Mouse (Mus musculus): ENCODE data around the gene Gm15262. TPM values are rescaled to one million over a fixed set of nuclear protein-coding genes. Genes with fewer than 3 reads are reported as not detected.

Gm15262 gene
- polyA plus RNA-seq, 1 experiment from 2014 or later = not detected

DNA sequence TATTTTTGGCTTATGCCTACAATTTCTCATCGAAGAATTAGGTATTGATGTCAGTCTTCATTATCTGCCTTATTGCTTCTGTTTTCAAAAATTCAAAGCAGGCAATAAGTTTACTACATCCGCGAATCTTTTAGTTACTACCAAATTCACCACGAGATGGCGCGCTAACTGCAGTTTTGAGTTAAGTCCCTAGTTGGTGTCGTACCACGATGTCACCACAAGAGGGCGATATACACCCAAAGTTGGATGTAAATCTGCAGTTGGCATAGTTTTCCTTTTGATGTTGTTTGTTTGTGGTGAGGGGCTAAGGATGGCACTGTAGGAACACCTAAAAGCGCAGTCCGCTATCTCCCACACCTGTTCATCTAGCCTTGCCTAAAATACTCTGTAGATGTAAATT lies 111.9 kb downstream of the Gm15262 start:
- Histone ChIP-seq H3K4me2 (no peak overlapping the region), H3K27me3 (ENCODE audit: insufficient read depth, low read length) (no peaks in the 10 kb centered on the region), H3K36me3 (ENCODE audit: insufficient read depth) (no peaks in the 10 kb centered on the region), H3K4me1 (ENCODE audit: insufficient read depth) (no peaks in the 10 kb centered on the region), H3K4me3 (ENCODE audit: low read depth, low read length) (no peak overlapping the region), H3K27ac (ENCODE audit: low read depth) (no peak overlapping the region), H3K9me3 (ENCODE audit: low read depth, low read length) (no peaks in the 10 kb centered on the region), H3K9ac (no peak overlapping the region)
- peak; percentile 89 for TF ChIP-seq CTCF (IDR thresholded peaks at IDR 0.05; ENCODE audit: low read depth)
- 16% methylated on average over 11 of the region's 11 CpGs for WGBS
- ATAC-seq (ENCODE audit: insufficient read depth) = no peak
- DNase-seq = peak; percentile 90

DNA sequence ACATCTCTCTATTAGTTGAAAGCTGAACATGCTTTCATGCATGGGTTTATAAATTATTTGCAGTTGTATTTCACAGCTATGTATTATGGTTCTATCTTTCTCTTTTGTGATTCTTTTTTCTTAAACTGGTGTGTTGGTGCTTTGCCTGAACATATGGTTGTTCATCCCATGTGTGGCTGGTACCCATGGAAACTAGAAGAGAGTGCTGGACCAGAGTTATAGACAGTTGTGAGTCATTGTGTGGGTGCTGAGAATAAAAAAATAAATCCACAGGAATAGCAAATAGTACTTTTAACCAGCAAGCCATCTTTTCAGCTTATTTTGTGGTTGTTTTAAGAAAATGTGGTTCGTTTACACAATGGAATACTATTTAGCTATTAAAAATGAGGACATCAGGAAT lies 123.9 kb downstream of the Gm15262 start:
- H3K36me3 ChIP-seq (ENCODE audit: insufficient read depth) = no peaks in the 10 kb centered on the region
- no peaks in the 10 kb centered on the region for H3K4me1 ChIP-seq (ENCODE audit: insufficient read depth)
- no peak for ATAC-seq (ENCODE audit: insufficient read depth)
- H3K4me3 ChIP-seq (ENCODE audit: low read depth, low read length) = no peak overlapping the region
- WGBS = 64% methylated on average over 1 of the region's 1 CpGs
- TF ChIP-seq CTCF (IDR thresholded peaks at IDR 0.05; ENCODE audit: low read depth) = no peak
- H3K27me3 ChIP-seq (ENCODE audit: insufficient read depth, low read length) = no peaks in the 10 kb centered on the region
- no peak overlapping the region for H3K27ac ChIP-seq (ENCODE audit: low read depth)
- H3K9me3 ChIP-seq (ENCODE audit: low read depth, low read length) = no peaks in the 10 kb centered on the region
- no peak overlapping the region for H3K4me2 ChIP-seq
- DNase-seq = no peak
- no peak overlapping the region for H3K9ac ChIP-seq

Other genes starting within 250 kb of the Gm15262 start
- 5.3 and 7.0 TPM in 2 replicates for gene Scml2, start 170.3 kb upstream of the Gm15262 start, polyA plus RNA-seq (2014; fragmentation: Nextera tagmentation; extraction: Ambion mirVana)

All from lung, embryonic 14.5 days (tissue).